Mouse (Mus musculus) heart, embryonic 15.5 days (tissue): ENCODE measurements around the gene Tmem117. TPM values are rescaled to one million over a fixed set of nuclear protein-coding genes. Genes with fewer than 3 reads are reported as not detected.

Experiments
- ATAC-seq: fragments of 200-750 bp; cut with Nextera tagmentation; replicated peaks from 2 replicates; pipeline ENCODE4 v1.8.0; 2017; ENCODE audit warnings: low read depth, moderate TSS enrichment; ENCODE audit not compliant: insufficient number of reproducible peaks, insufficient read depth, low FRiP score
- H3K27ac ChIP-seq: fragments of 300-500 bp; sonication (generic); 2 replicates; pipeline ENCODE4 v1.5.1; 2015; ENCODE audit warnings: mild to moderate bottlenecking, inconsistent platforms
- H3K27me3 ChIP-seq: fragments of 300-500 bp; sonication (generic); 2 replicates; pipeline ENCODE4 v1.6.1; 2015; ENCODE audit warnings: inconsistent platforms
- H3K36me3 ChIP-seq: fragments of 300-500 bp; sonication (generic); 2 replicates; pipeline ENCODE4 v1.6.1; 2015; ENCODE audit warnings: mild to moderate bottlenecking, inconsistent platforms
- H3K4me1 ChIP-seq: fragments of 300-500 bp; sonication (generic); replicated peaks from 2 replicates; pipeline ENCODE4 v1.6.1; 2015; ENCODE audit warnings: inconsistent platforms
- H3K4me2 ChIP-seq: fragments of 300-500 bp; sonication (generic); 2 replicates; pipeline ENCODE4 v1.6.1; 2015; ENCODE audit warnings: inconsistent platforms, mild to moderate bottlenecking, moderate library complexity
- H3K4me3 ChIP-seq: fragments of 300-500 bp; sonication (generic); 2 replicates; pipeline ENCODE4 v1.5.1; 2015; ENCODE audit warnings: mild to moderate bottlenecking, inconsistent platforms
- H3K9ac ChIP-seq: fragments of 300-500 bp; sonication (generic); 2 replicates; pipeline ENCODE4 v1.6.1; 2015; ENCODE audit warnings: mild to moderate bottlenecking, inconsistent platforms
- H3K9me3 ChIP-seq: fragments of 300-500 bp; sonication (generic); replicated peaks from 2 replicates; pipeline ENCODE4 v1.6.1; 2016; ENCODE audit warnings: inconsistent platforms
- WGBS: fragments of 180-500 bp; shearing (Covaris S2); methylation state at CpG from one replicate; pipeline ENCODE4 v1.1.7; 2015; ENCODE audit warnings: mixed read lengths; 5-methylcytosine and 5-hydroxymethylcytosine counted together
- polyA plus RNA-seq: library from polyadenylated mRNA; unstranded; fragments of >200 nt; fragmentation: Nextera tagmentation; extraction: Ambion mirVana; gene quantifications from 2 replicates; pipeline ENCODE4 v1.2.1, GENCODE M21; 2015

Tmem117 gene
- polyA plus RNA-seq, 1 experiment from 2014 or later, result 2.0 TPM

DNA sequence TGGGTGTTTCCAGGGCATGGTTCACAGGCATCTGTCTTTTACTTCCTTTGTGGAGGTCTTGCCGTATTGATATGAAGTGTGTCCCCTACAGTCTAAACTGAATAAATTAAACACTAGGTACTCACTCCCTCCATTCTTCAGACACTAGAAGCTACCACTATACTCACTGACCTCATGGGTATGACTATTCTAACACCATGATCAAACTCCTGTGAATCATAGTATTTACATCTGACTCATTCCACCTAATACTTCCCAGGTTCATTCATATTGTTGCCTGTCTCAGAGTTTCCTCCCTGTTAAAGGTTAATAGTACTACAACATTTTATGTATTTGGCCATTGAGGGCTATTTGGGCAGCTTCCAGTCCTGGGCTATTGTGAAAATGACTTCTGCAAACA is 274.2 kb downstream of the Tmem117 start:
- no peaks in the 10 kb centered on the region for H3K4me1 ChIP-seq
- no peak overlapping the region for H3K9ac ChIP-seq
- ATAC-seq, result no peak
- H3K9me3 ChIP-seq, result no peaks in the 10 kb centered on the region
- no peak overlapping the region for H3K4me2 ChIP-seq
- no peaks in the 10 kb centered on the region for H3K27me3 ChIP-seq
- H3K36me3 ChIP-seq, result no peaks in the 10 kb centered on the region
- WGBS, result 92% methylated on average over 1 of the region's 1 CpGs
- no peak overlapping the region for H3K4me3 ChIP-seq
- no peak overlapping the region for H3K27ac ChIP-seq

DNA sequence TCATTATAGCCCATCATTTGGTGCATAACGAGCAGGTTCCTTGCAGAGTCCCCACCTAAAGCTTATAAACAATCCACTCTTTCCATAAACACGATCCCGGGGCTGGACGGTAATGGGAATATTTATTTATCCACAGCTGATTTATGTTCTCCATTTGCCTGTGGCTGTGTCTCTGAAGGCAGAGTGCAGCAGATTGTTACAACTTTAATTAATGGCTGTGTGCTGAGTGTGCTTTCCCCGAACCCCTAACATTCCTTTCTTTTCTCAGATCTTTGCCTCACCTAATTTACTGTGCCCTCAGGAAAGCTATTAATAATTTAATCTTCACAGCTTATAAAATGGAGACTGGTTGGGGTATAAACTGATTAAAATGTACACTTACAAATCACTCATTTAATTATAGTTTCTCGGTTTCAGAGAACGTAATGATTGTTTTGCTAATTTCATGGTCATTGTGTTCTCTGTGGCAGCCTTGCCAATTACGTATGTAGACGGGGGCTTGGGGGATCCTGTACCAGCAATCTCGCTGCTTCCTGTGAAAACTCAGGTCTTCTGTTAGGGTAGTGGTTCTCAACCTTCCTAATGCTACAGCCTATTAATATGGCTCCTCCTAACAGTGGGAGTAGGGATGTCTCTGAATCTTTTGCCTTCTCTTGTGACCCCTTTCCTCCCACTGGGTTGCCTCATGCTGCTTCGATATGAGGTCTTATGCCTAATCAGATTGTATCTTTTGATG is 275.8 kb downstream of the Tmem117 start:
- no peak overlapping the region for H3K4me2 ChIP-seq
- H3K27me3 ChIP-seq, result no peaks in the 10 kb centered on the region
- no peak overlapping the region for H3K27ac ChIP-seq
- H3K9me3 ChIP-seq, result no peaks in the 10 kb centered on the region
- no peaks in the 10 kb centered on the region for H3K4me1 ChIP-seq
- H3K36me3 ChIP-seq, result no peaks in the 10 kb centered on the region
- H3K9ac ChIP-seq, result no peak overlapping the region
- ATAC-seq, result no peak
- no peak overlapping the region for H3K4me3 ChIP-seq
- WGBS, result 78% methylated on average over 11 of the region's 11 CpGs

DNA sequence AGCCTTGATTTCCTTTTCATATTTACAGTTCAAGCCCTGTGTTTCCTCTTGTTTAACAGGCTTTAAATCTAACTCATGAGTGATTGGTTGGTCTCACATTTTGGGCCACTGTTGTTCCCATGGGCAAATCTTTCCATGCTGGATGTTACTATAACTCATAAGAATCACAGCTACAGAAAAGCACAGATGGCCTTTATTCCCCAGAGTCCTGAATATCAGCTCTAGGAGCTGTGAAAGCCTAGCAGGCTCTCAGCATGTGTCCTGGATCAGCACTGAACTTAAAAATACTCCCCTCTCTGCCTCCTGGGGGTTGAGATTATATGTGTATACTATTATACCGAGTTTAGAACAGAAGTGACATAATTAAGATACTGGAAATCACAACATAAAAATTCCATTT is 292.6 kb downstream of the Tmem117 start:
- H3K9ac ChIP-seq, result no peak overlapping the region
- 25% methylated on average over 1 of the region's 1 CpGs for WGBS
- no peak for ATAC-seq
- H3K36me3 ChIP-seq, result no peaks in the 10 kb centered on the region
- no peak overlapping the region for H3K27ac ChIP-seq
- H3K4me3 ChIP-seq, result no peak overlapping the region
- H3K9me3 ChIP-seq, result no peaks in the 10 kb centered on the region
- H3K4me1 ChIP-seq, result no peaks in the 10 kb centered on the region
- no peaks in the 10 kb centered on the region for H3K27me3 ChIP-seq
- H3K4me2 ChIP-seq, result no peak overlapping the region

DNA sequence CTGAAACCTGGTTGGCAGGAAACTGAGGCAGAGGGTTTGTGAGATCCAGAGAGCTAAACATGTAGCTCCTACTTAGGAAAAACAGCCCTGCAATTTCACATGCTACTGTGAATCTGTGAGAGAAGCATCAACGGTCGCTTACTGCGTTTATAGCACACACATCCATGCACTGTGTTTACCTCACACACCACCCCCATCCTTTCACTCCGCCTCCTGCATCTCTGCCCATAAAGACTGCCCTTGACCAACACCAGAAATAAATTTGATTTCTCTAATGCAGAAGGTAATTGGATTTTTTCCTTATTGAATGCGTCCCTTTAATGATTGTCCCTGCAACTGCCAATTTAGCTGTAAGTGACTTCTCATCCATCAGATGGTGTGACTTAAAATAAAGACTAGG is 299.0 kb downstream of the Tmem117 start:
- Histone ChIP-seq H3K4me1 (no peaks in the 10 kb centered on the region), H3K4me2 (no peak overlapping the region), H3K9ac (no peak overlapping the region), H3K36me3 (no peaks in the 10 kb centered on the region), H3K4me3 (no peak overlapping the region), H3K27ac (no peak overlapping the region), H3K27me3 (no peaks in the 10 kb centered on the region), H3K9me3 (no peaks in the 10 kb centered on the region)
- no peak for ATAC-seq
- WGBS, result 81% methylated on average over 5 of the region's 5 CpGs

DNA sequence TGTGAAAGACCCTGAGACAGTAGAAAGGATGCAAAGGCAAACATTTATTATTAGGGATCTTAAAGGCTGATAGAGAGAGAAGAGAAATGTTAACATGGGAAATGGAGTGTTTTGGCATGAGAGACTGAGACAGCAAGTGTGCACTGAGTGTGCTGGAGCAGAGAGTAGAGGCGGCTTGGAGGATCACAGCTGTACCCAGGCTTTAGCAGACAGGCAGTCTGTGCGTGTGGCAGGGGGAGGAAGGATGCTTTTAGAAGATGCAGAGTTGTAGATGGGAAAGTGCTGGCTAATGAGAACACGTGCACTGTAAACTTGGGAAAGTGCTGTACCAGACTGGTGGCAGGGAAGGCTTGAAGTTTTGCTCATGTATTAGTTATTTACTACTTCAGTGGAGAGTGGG is 301.7 kb downstream of the Tmem117 start:
- ATAC-seq, result no peak
- H3K4me3 ChIP-seq, result no peak overlapping the region

DNA sequence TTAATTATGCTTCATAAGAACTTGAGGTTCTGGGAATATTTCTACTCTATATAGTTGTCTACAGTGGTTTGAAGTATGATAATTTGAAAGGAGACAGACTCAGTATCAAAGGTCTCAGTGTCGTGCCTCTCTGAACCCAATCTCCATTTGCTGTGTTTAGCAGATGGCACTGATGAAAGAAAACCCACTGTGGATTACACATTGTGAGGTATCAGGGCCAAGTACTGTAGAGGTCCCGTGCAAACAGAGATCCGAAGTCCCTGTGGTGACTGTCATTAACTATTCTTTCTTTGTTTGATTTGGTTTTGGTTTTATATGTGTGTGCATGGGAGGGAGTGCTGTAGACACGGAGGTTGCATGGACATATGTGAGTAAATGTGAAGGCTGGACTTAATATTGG is 304.0 kb downstream of the Tmem117 start:
- Histone ChIP-seq H3K27ac (no peak overlapping the region), H3K4me1 (no peaks in the 10 kb centered on the region), H3K27me3 (no peaks in the 10 kb centered on the region), H3K36me3 (no peaks in the 10 kb centered on the region), H3K4me3 (no peak overlapping the region), H3K9ac (no peak overlapping the region), H3K9me3 (no peaks in the 10 kb centered on the region), H3K4me2 (no peak overlapping the region)
- ATAC-seq, result no peak
- 78% methylated on average over 4 of the region's 4 CpGs for WGBS

More for the DNA sequence above, 301.7 kb downstream of the Tmem117 start:
- Histone ChIP-seq H3K4me1 (no peaks in the 10 kb centered on the region), H3K9me3 (no peaks in the 10 kb centered on the region), H3K9ac (no peak overlapping the region), H3K27me3 (no peaks in the 10 kb centered on the region), H3K27ac (no peak overlapping the region), H3K36me3 (no peaks in the 10 kb centered on the region), H3K4me2 (no peak overlapping the region)
- 37% methylated on average over 3 of the region's 3 CpGs for WGBS

DNA sequence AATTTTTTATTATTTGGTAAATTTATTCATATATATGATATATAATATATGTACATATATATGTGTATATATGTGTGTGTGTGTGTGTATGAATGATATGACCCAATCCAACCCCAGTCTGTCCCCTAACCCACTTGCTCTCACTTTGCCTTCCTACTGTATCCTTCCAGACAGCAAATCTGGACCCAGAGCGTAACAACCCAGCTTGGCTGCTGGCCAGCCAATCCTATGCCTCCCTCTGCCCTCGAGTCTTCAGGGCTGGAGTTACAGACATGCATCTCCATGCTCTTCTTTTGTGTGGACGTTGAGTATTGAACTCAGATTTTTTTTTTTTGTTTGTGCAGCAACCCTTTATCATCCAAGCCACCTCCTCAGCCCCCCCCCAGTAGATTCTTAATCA is 304.4 kb downstream of the Tmem117 start:
- Histone ChIP-seq H3K4me1 (no peaks in the 10 kb centered on the region), H3K4me2 (no peak overlapping the region), H3K27me3 (no peaks in the 10 kb centered on the region), H3K9me3 (no peaks in the 10 kb centered on the region), H3K27ac (no peak overlapping the region), H3K4me3 (no peak overlapping the region), H3K9ac (no peak overlapping the region), H3K36me3 (no peaks in the 10 kb centered on the region)
- 26% methylated on average over 3 of the region's 3 CpGs for WGBS
- no peak for ATAC-seq

DNA sequence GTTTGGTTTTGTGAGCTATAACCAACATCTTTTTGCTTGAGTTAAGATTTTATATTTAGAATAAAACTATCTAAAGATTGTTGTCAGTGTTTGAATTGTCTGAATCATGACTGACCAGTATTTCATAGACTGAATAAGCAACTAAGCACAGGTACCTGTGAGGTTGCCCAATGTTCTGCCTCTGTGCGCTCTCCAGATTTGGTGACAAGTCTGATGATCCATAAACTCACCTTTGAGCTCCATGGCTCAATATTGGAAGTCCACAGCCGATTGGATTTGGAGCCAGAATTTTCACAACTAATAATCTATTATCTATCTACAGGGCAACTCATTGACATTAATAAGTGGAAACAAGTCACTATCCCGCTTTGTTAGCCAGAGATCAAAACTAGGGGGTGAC is 312.9 kb downstream of the Tmem117 start:
- Histone ChIP-seq H3K27ac (no peak overlapping the region), H3K27me3 (no peaks in the 10 kb centered on the region), H3K36me3 (no peaks in the 10 kb centered on the region), H3K4me2 (no peak overlapping the region), H3K9ac (no peak overlapping the region), H3K4me1 (no peaks in the 10 kb centered on the region), H3K4me3 (no peak overlapping the region), H3K9me3 (no peaks in the 10 kb centered on the region)
- 84% methylated on average over 3 of the region's 3 CpGs for WGBS
- no peak for ATAC-seq

DNA sequence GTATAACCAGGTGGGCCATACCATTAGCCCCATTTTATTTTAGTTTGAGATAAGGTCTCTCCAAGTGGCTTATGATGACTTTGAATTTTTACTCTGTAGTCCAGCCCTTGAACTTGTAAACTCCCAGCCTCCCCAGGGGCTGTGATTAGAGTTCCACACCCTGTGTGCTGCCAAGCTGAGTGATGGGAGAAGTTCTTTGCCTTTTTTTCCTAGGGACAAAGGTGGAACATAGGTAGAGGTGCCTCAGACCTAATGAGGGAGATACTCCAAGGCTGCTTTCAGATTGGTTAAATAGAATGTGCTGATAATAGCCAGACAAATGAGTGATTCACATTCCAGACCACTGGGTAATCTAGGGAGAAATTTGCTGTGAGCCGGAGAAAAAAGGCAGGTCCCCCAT is 313.4 kb downstream of the Tmem117 start:
- WGBS, result 38% methylated on average over 1 of the region's 1 CpGs
- Histone ChIP-seq H3K27me3 (no peaks in the 10 kb centered on the region), H3K36me3 (no peaks in the 10 kb centered on the region), H3K4me1 (no peaks in the 10 kb centered on the region), H3K4me3 (no peak overlapping the region), H3K4me2 (no peak overlapping the region), H3K27ac (no peak overlapping the region), H3K9ac (no peak overlapping the region), H3K9me3 (no peaks in the 10 kb centered on the region)
- ATAC-seq, result no peak

DNA sequence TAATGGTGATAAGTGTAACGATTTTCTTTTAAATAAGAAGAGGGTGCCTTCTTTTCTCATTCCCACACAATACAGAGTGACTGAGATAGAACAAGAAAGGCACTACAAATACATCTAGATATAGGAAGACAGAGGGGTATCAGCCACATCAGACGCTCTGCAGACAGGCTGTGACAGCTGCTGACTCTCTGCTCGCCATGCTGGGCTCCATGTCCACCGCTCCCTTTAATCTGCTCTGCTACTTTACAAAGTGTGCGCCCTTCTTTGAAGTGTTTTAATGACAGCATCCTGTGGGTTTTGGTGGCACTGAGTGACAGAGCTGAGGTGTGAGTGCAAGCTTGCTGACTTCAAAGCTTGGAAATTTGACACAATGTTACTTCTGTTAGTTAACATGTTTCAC is 314.9 kb downstream of the Tmem117 start:
- H3K4me3 ChIP-seq, result no peak overlapping the region
- ATAC-seq, result no peak
- H3K36me3 ChIP-seq, result no peaks in the 10 kb centered on the region
- no peaks in the 10 kb centered on the region for H3K4me1 ChIP-seq
- no peak overlapping the region for H3K4me2 ChIP-seq
- H3K27me3 ChIP-seq, result no peaks in the 10 kb centered on the region
- no peak overlapping the region for H3K9ac ChIP-seq
- WGBS, result 44% methylated on average over 5 of the region's 5 CpGs
- no peaks in the 10 kb centered on the region for H3K9me3 ChIP-seq
- H3K27ac ChIP-seq, result no peak overlapping the region

DNA sequence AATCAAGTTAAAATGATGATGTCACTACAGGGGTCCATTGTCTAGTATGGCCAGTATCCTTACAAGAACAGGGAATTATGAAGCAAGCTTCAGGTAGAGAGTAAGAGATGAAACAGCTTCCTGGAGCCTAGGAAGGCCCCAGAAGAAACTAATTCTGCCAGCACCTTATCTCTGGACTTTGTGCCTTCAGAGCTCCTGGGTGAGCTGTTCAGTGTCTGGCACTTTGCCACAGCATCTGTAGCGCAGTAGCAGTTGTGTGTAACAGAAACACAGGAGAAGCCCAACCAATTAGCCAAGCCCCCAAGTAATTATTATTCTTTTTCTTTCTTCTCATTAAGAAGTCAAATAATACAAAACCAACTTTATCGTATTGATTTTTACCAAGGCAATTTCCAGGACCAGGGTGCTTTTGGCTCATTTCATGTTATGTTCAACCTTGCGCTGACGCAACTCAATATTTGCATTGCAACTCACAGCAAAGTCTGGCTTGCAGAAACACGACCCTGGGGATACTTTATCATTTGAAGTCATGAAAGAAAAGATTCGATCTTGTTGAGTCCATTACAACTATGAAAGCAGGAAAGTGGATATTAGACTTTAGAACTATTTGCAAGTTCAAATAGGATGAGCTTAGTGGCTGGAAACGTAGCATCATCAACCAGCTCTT is 322.5 kb downstream of the Tmem117 start:
- Histone ChIP-seq H3K4me2 (no peak overlapping the region), H3K9me3 (no peaks in the 10 kb centered on the region), H3K27ac (no peak overlapping the region), H3K4me3 (no peak overlapping the region), H3K36me3 (no peaks in the 10 kb centered on the region), H3K9ac (no peak overlapping the region), H3K27me3 (no peaks in the 10 kb centered on the region), H3K4me1 (0 out of 2 replicates have a peak, but pooled peaks cover 3% of the 10 kb centered on the region)
- ATAC-seq, result no peak
- WGBS, result 71% methylated on average over 7 of the region's 7 CpGs

DNA sequence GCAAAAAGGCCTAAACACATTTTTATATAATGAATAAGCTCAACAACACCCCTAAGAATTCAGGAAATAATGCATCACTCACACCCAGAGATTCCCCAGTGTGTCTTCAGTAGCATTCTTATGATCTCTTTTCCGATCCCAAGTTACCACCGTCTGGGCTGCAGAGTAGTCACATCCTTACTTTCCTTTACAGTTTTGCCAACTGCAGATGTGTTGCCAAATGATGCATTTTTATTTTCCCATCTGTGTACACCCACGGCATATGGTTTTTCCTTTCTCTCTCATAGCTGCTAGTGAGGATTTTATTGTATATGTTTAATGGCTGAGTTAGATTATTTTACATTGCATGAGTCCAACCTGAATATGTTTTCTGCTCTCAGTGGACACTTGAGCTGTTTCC is 327.7 kb downstream of the Tmem117 start:
- H3K9ac ChIP-seq, result no peak overlapping the region
- ATAC-seq, result no peak
- no peaks in the 10 kb centered on the region for H3K36me3 ChIP-seq
- H3K9me3 ChIP-seq, result no peaks in the 10 kb centered on the region
- H3K4me2 ChIP-seq, result no peak overlapping the region
- H3K27me3 ChIP-seq, result no peaks in the 10 kb centered on the region
- H3K27ac ChIP-seq, result no peak overlapping the region
- no peak overlapping the region for H3K4me3 ChIP-seq
- WGBS, result 67% methylated on average over 3 of the region's 3 CpGs
- H3K4me1 ChIP-seq, result no peaks in the 10 kb centered on the region
